Mouse (Mus musculus) MEL (cell line): ENCODE data around the gene Cabp7. TPM values are rescaled to one million over a fixed set of nuclear protein-coding genes. Genes with fewer than 3 reads are reported as not detected.
"Not testable (repeated sequence)": the region's sequence is repeated elsewhere in the genome, so short reads cannot be mapped to it uniquely, and the experiment has no call there.

Source experiments
- DNase-seq: peaks from one replicate; pipeline ENCODE4 v3.0.0; 2011; ENCODE audit warnings: low read depth, low spot score
- H3K27ac ChIP-seq: 2 replicates; pipeline ENCODE4 v1.5.1; 2012; ENCODE audit warnings: low read depth, mild to moderate bottlenecking, control low read depth, low read length, moderate library complexity; ENCODE audit not compliant: control insufficient read depth
- H3K27me3 ChIP-seq, 2 experiments: fragments of 150-350 bp in 1 of 2; sonication (generic) in 1 of 2; 2 replicates each; pipeline ENCODE4 v1.6.1; 2012; ENCODE audit warnings: low read length in 2 of 2, mild to moderate bottlenecking in 2 of 2, improper control_type of control experiment in 1 of 2, moderate library complexity in 1 of 2; ENCODE audit not compliant: insufficient read depth in 2 of 2, control insufficient read depth in 1 of 2
- H3K36me3 ChIP-seq, 2 experiments: 2 replicates each; pipeline ENCODE4 v1.6.1; 2012 to 2014; ENCODE audit warnings: low read length in 2 of 2, improper control_type of control experiment in 1 of 2, inconsistent platforms in 1 of 2, mild to moderate bottlenecking in 1 of 2; ENCODE audit not compliant: insufficient read depth in 2 of 2, control insufficient read depth in 1 of 2
- H3K4me1 ChIP-seq, 2 experiments: fragments of 150-350 bp in 1 of 2; sonication (generic) in 1 of 2; 2 replicates each; pipeline ENCODE4 v1.6.1; 2012; ENCODE audit warnings: low read length in 2 of 2, improper control_type of control experiment in 1 of 2, mild to moderate bottlenecking in 1 of 2; ENCODE audit not compliant: insufficient read depth in 2 of 2, control insufficient read depth in 1 of 2
- H3K4me3 ChIP-seq, 2 experiments: fragments of 150-350 bp in 1 of 2; sonication (generic) in 1 of 2; 2 replicates each; pipeline ENCODE4 v1.5.1; 2012; ENCODE audit warnings: low read depth in 2 of 2, low read length in 2 of 2, mild to moderate bottlenecking in 2 of 2, moderate library complexity in 2 of 2, control low read depth in 1 of 2, improper control_type of control experiment in 1 of 2; ENCODE audit not compliant: control insufficient read depth in 1 of 2, insufficient read depth in 1 of 2
- H3K79me2 ChIP-seq: 2 replicates; pipeline ENCODE4 v1.6.1; 2012; ENCODE audit warnings: mild to moderate bottlenecking, low read length, moderate library complexity; ENCODE audit not compliant: control insufficient read depth, poor library complexity, insufficient read depth
- H3K9ac ChIP-seq: 2 replicates; pipeline ENCODE4 v1.6.1; 2012; ENCODE audit warnings: low read depth, mild to moderate bottlenecking, control low read depth, low read length, moderate library complexity; ENCODE audit not compliant: control insufficient read depth, poor library complexity, severe bottlenecking
- H3K9me3 ChIP-seq: fragments of 150-350 bp; sonication (generic); replicated peaks from 2 replicates; pipeline ENCODE4 v1.6.1; 2012; ENCODE audit warnings: mild to moderate bottlenecking, low read length, improper control_type of control experiment, moderate library complexity; ENCODE audit not compliant: insufficient read depth
- CHD2 ChIP-seq: IDR thresholded peaks from 2 replicates; pipeline ENCODE4 v1.6.1; 2011; ENCODE audit warnings: low read length, improper control_type of control experiment
- CTCF ChIP-seq, 3 experiments: IDR thresholded peaks in 2 of 3; conservative IDR thresholded peaks in 1 of 3; 2 replicates each; pipeline ENCODE4 v1.5.1; 2011 to 2012; ENCODE audit warnings: low read length in 3 of 3, low read depth in 2 of 3, mild to moderate bottlenecking in 2 of 3, improper control_type of control experiment in 1 of 3, inconsistent platforms in 1 of 3, mixed read lengths in 1 of 3, moderate library complexity in 1 of 3; ENCODE audit not compliant: control insufficient read depth in 1 of 3, insufficient read depth in 1 of 3, poor library complexity in 1 of 3, severe bottlenecking in 1 of 3
- JUND ChIP-seq: IDR thresholded peaks from 2 replicates; pipeline ENCODE4 v1.6.1; 2011; ENCODE audit warnings: low read depth, mild to moderate bottlenecking, improper control_type of control experiment, low read length
- MEF2A ChIP-seq: IDR thresholded peaks from 2 replicates; pipeline ENCODE4 v1.6.1; 2014; ENCODE audit warnings: low read depth, mild to moderate bottlenecking, inconsistent platforms, low read length, improper control_type of control experiment; ENCODE audit not compliant: poor library complexity, insufficient replicate concordance, severe bottlenecking; ENCODE audit errors: extremely low read depth
- MXI1 ChIP-seq: IDR thresholded peaks from 2 replicates; pipeline ENCODE4 v1.6.1; 2011; ENCODE audit warnings: mild to moderate bottlenecking, low read depth, low read length, improper control_type of control experiment
- MYC ChIP-seq: IDR thresholded peaks from 2 replicates; pipeline ENCODE4 v1.6.1; 2011; ENCODE audit warnings: low read depth, mild to moderate bottlenecking, low read length, improper control_type of control experiment, moderate library complexity
- POLR2A ChIP-seq, 2 experiments: IDR thresholded peaks; 2 replicates each; pipeline ENCODE4 v1.6.1; 2011 to 2012; ENCODE audit warnings: low read length in 2 of 2, mild to moderate bottlenecking in 2 of 2, control low read depth in 1 of 2, improper control_type of control experiment in 1 of 2, low read depth in 1 of 2, moderate library complexity in 1 of 2; ENCODE audit not compliant: control insufficient read depth in 1 of 2, insufficient read depth in 1 of 2, poor library complexity in 1 of 2
- RAD21 ChIP-seq: IDR thresholded peaks from 2 replicates; pipeline ENCODE4 v1.6.1; 2011; ENCODE audit warnings: mild to moderate bottlenecking, low read depth, low read length, improper control_type of control experiment
- SIN3A ChIP-seq: IDR thresholded peaks from 2 replicates; pipeline ENCODE4 v1.6.1; 2012; ENCODE audit warnings: low read length, improper control_type of control experiment, inconsistent platforms
- SMC3 ChIP-seq: IDR thresholded peaks from 2 replicates; pipeline ENCODE4 v1.6.1; 2011; ENCODE audit warnings: low read depth, low read length, improper control_type of control experiment
- UBTF ChIP-seq: IDR thresholded peaks from 2 replicates; pipeline ENCODE4 v1.6.1; 2012; ENCODE audit warnings: low read depth, mild to moderate bottlenecking, inconsistent platforms, low read length, improper control_type of control experiment, moderate library complexity, borderline replicate concordance; ENCODE audit not compliant: insufficient read depth
- USF2 ChIP-seq, 2 experiments: IDR thresholded peaks; 2 replicates each; pipeline ENCODE4 v1.6.1; 2011 to 2012; ENCODE audit warnings: improper control_type of control experiment in 2 of 2, low read length in 2 of 2, borderline replicate concordance in 1 of 2, inconsistent platforms in 1 of 2, low read depth in 1 of 2, mild to moderate bottlenecking in 1 of 2; ENCODE audit not compliant: insufficient read depth in 1 of 2
- ZMIZ1 ChIP-seq: IDR thresholded peaks from 2 replicates; pipeline ENCODE4 v1.6.1; 2012; ENCODE audit warnings: low read depth, mild to moderate bottlenecking, inconsistent platforms, low read length, improper control_type of control experiment, moderate library complexity
- ZNF384 ChIP-seq: IDR thresholded peaks from 2 replicates; pipeline ENCODE4 v1.6.1; 2012; ENCODE audit warnings: low read depth, mild to moderate bottlenecking, inconsistent platforms, low read length, improper control_type of control experiment
- polyA plus RNA-seq, 2 experiments: library from polyadenylated mRNA; stranded (reverse) in 1 of 2; unstranded in 1 of 2; fragments of >175 nt in 1 of 2; fragments of >200 nt in 1 of 2; gene quantifications; 2 replicates each; pipeline versions ENCODE4 v1.2.1 to v1.2.4; 2012; ENCODE audit warnings: low replicate concordance in 2 of 2, low read depth in 1 of 2; ENCODE audit not compliant: insufficient read length in 2 of 2, insufficient read depth in 1 of 2, missing spikeins in 1 of 2
- total RNA-seq: library from RNA; depleted of rRNA; stranded (reverse); fragments of 300-350 nt; gene quantifications from 2 replicates; pipeline ENCODE4 v1.2.3, GENCODE M21; 2012

Cabp7 gene
- total and polyA plus RNA-seq, 3 experiments, result 0.23 TPM; not detected in 2

- not testable (repeated sequence) for H3K9ac ChIP-seq, H3K27me3 ChIP-seq, H3K9me3 ChIP-seq, H3K27ac ChIP-seq, H3K79me2 ChIP-seq, DNase-seq, H3K4me3 ChIP-seq
- peaks cover 5 to 10% of the 10 kb centered on the region in 2 experiments for H3K4me1 ChIP-seq
- TF ChIP-seq ZNF384, result peak; percentile 85
- 0 out of 2 replicates have a peak, but pooled peaks have one; percentile 25 for TF ChIP-seq MYC
- peaks cover 0 to 12% of the 10 kb centered on the region in 2 experiments; a peak in 2 of 4 replicates for H3K36me3 ChIP-seq
Observed at GRCm38 (mm10) chr11:4710188-4710587, 36.4 kb downstream of the Cabp7 start.

- DNase-seq, result no peak
- Histone ChIP-seq H3K9me3 (no peaks in the 10 kb centered on the region), H3K4me1 (peaks cover 0 to 7% of the 10 kb centered on the region in 2 experiments; a peak in 2 of 4 replicates), H3K27me3 (no peaks in the 10 kb centered on the region), H3K9ac (peak overlapping the region; percentile 88), H3K4me3 (peak overlapping the region; percentile 59 to 96), H3K79me2 (peaks cover 28% of the 10 kb centered on the region), H3K27ac (peak overlapping the region; percentile 81), H3K36me3 (peaks cover 0 to 16% of the 10 kb centered on the region in 2 experiments; a peak in 3 of 4 replicates)
- TF ChIP-seq CHD2, result no peak
- TF ChIP-seq MEF2A, result no peak
- TF ChIP-seq MXI1, result no peak
- TF ChIP-seq RAD21, result no peak
- no peak for TF ChIP-seq ZMIZ1
- no peak for TF ChIP-seq JUND
- TF ChIP-seq SMC3, result no peak
- no peak for TF ChIP-seq UBTF
- no peak for TF ChIP-seq USF2 (IDR thresholded peaks at IDR 0.05; ENCODE audit: borderline replicate concordance in 1 of 2, insufficient read depth in 1 of 2, low read depth in 1 of 2, low read length in 2 of 2)
- no peak for TF ChIP-seq SIN3A
- TF ChIP-seq POLR2A (IDR thresholded peaks at IDR 0.05; ENCODE audit: control insufficient read depth in 1 of 2, insufficient read depth in 1 of 2, low read depth in 1 of 2, low read length in 2 of 2, poor library complexity in 1 of 2), result no peak
- TF ChIP-seq CTCF (IDR thresholded peaks at IDR 0.05 in 2 of 3, conservative IDR thresholded peaks at IDR 0.05 in 1 of 3; ENCODE audit: control insufficient read depth in 1 of 3, insufficient read depth in 1 of 3, low read depth in 2 of 3, low read length in 3 of 3, poor library complexity in 1 of 3, severe bottlenecking in 1 of 3), result no peak
Observed at GRCm38 (mm10) chr11:4705178-4705577, 41.4 kb downstream of the Cabp7 start.
